Mouse (Mus musculus) mouse trophoblast stem cell (cell line): Measurements from ENCODE around the gene Hoxa13.

ENCODE experiments used
- in situ Hi-C, 2 experiments: fragments of 300-500 bp; cut with MseI, MboI; formaldehyde crosslinking; loops; 2 replicates in 1 of 2; 3 replicates in 1 of 2; pipeline ENCODE4 v1.15.1; 2025

Gene Hoxa13

GRCm38 (mm10) chr6:52260654-52261575 is at the start of gene Hoxa13:
Hoxa13 (minus strand) TSS chr6:52260880.
- in situ Hi-C loops = loop anchor here (25.0 kb wide), 3 partner anchors 326 to 576 kb away; no protein-coding TSS in a partner anchor

- in situ Hi-C loops = no loop called here
Measured at GRCm38 (mm10) chr6:52310366-52310765, 49.7 kb upstream of the Hoxa13 start.

GRCm38 (mm10) chr6:52309766-52310165 is 49.1 kb upstream of the Hoxa13 start:
- in situ Hi-C loops = no loop called here

- in situ Hi-C loops = no loop called here
Measured at GRCm38 (mm10) chr6:52305877-52306389, 45.3 kb upstream of the Hoxa13 start.

GRCm38 (mm10) chr6:52303426-52303825 is 42.7 kb upstream of the Hoxa13 start:
- in situ Hi-C loops = no loop called here

GRCm38 (mm10) chr6:52300806-52301205 is 40.1 kb upstream of the Hoxa13 start:
- in situ Hi-C loops = no loop called here

GRCm38 (mm10) chr6:52298511-52298910 is 37.8 kb upstream of the Hoxa13 start:
- in situ Hi-C loops = no loop called here

- in situ Hi-C loops = no loop called here
Measured at GRCm38 (mm10) chr6:52294616-52295015, 33.9 kb upstream of the Hoxa13 start.

GRCm38 (mm10) chr6:52292328-52292727 is 31.6 kb upstream of the Hoxa13 start:
- in situ Hi-C loops = no loop called here

GRCm38 (mm10) chr6:52291021-52291860 is 30.6 kb upstream of the Hoxa13 start:
- in situ Hi-C loops = no loop called here

GRCm38 (mm10) chr6:52290186-52290585 is 29.5 kb upstream of the Hoxa13 start:
- in situ Hi-C loops = no loop called here

GRCm38 (mm10) chr6:52283896-52284295 is 23.2 kb upstream of the Hoxa13 start:
- in situ Hi-C loops = no loop called here

GRCm38 (mm10) chr6:52281084-52281483 is 20.4 kb upstream of the Hoxa13 start:
- in situ Hi-C loops = no loop called here

- in situ Hi-C loops = no loop called here
Measured at GRCm38 (mm10) chr6:52276920-52277319, 16.2 kb upstream of the Hoxa13 start.

- in situ Hi-C loops = no loop called here
Measured at GRCm38 (mm10) chr6:52276382-52276781, 15.7 kb upstream of the Hoxa13 start.

- in situ Hi-C loops = no loop called here
Measured at GRCm38 (mm10) chr6:52275563-52276280, 15.0 kb upstream of the Hoxa13 start.

- in situ Hi-C loops = loop anchor here (25.0 kb wide), 3 partner anchors 313 to 563 kb away; no protein-coding TSS in a partner anchor
Measured at GRCm38 (mm10) chr6:52274576-52274975, 13.9 kb upstream of the Hoxa13 start.

- in situ Hi-C loops = loop anchor here (25.0 kb wide), 3 partner anchors 314 to 564 kb away; no protein-coding TSS in a partner anchor
Measured at GRCm38 (mm10) chr6:52273656-52274280, 13.1 kb upstream of the Hoxa13 start.

- in situ Hi-C loops = loop anchor here (25.0 kb wide), 3 partner anchors 314 to 564 kb away; no protein-coding TSS in a partner anchor
Measured at GRCm38 (mm10) chr6:52272766-52273655, 12.3 kb upstream of the Hoxa13 start.
